Mouse (Mus musculus) adipose tissue, adult 10 weeks (tissue): ENCODE data around the gene Tgfb3. TPM values are rescaled to one million over a fixed set of nuclear protein-coding genes. Genes with fewer than 3 reads are reported as not detected.

Source experiments
- polyA plus RNA-seq: library from polyadenylated mRNA; stranded (reverse); fragments of 350-450 nt; fragmentation: Illumina TruSeq; extraction: RNeasy Lipid Tissue Mini Kit (QIAGEN cat#74804); gene quantifications from one replicate; pipeline ENCODE4 v1.2.3, GENCODE M21; 2014; ENCODE audit warnings: low read depth, low replicate concordance

The Tgfb3 gene
- polyA plus RNA-seq = 17.9 TPM

DNA sequence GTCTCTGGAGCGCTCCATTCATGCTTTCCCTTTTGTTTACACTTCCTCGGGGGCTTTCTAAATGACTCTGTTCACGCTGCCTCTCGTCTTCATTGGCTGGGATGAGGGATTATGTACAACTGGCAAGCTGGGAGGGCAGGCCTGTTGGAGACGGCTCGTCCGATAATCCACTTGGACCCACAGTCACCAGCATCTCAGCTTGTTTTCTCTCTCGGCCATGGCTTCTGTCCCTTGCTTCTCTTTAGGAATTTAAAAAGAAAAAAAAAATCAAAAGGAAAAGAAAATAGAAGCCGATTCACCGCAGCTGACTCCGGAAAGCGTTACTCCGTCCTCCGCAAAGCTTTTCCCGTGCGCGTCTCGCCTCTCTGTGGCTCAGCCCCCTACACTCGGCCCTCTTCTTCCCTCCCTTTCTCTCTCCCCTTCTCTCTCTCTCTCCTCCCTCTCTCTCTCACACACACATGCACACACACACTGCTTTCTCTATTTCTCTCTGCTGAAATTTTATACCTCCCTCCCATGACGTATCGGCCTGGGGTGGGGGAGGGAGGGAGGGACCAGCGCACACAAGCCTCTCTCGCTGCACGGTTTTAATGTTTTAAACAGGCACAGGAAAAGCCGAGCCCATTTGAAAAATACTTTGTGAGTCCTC is at the start of gene Tgfb3:
Gene Tgfb3, minus strand, starts transcription at position 489 of the 649 bp plus-strand sequence.

DNA sequence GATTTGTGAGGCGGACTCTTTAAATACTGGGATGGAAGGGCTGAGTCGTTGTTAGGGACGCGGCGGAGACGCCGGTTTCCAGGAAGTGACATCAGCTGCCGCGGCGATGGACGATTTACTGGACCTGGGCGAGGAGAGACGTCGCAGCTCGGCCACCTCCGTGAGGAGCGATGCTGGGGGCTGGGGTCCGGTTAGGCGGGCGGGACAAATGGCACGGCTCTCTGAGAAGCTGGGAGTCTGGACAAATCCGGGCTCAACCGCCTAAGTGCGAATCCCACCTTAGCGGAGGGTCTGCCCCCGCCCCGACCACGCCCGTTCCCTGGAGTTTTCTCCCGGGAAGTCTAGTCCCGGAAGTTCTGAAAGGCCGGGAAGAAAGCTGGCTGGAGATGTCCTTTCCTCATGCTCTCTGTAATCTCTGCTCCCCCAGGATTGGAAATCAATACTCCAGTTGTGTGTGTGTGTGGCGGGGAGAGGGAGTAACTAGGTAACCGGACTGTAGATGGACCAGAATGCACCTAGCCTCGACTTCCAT is 3.7 kb upstream of the Tgfb3 start, which contains the start of gene Ift43:
Gene Ift43, plus strand, starts transcription at position 61 of the 532 bp plus-strand sequence.

Other genes with a start within 250 kb of the Tgfb3 start
- gene Ift43, start 3.5 kb upstream of the Tgfb3 start, polyA plus RNA-seq = 38.8 TPM
- 15.4 TPM for gene Gpatch2l, start 162.8 kb upstream of the Tgfb3 start, polyA plus RNA-seq